In genomic region chr2:170873382-170873781, GRCm38 (mm10) we compare ENCODE assay signal across 7 mouse cellular contexts.
DNase-seq lines count a peak whose midpoint lies in the region.

No protein-coding gene starts in this region.

- DNase-seq in ES-CJ7 (ENCODE audit: low read depth, low spot score) (peak; percentile 55), ZHBTc4 (ENCODE audit: low read depth, low spot score) (peak; percentile 73)
- peak; percentile 86 to 88 for DNase-seq in cerebellum, postnatal 25 days
- DNase-seq in gastrocnemius, postnatal 10 days = peak; percentile 87
- peak; percentile 52 to 85 for DNase-seq in layer of hippocampus, adult 8-10 months (ENCODE audit: low spot score in 2 of 2)
- peak; percentile 44 for DNase-seq in lung, postnatal 25 days (ENCODE audit: low spot score)
- peak; percentile 36 to 81 for DNase-seq in spleen, postnatal 4 days (ENCODE audit: low spot score in 2 of 2)

Comparison
In these comparisons a context has a peak if more than half of its experiments do, and no peak if none do; other contexts are left out.
1. Peak in every context shown above with its lines: DNase-seq.